Mouse (Mus musculus): ENCODE measurements around the gene Soat2.

GRCm38 (mm10) chr15:102144274-102144711, 6.0 kb upstream of the Soat2 start, which contains the start of gene Igfbp6:
- no peak for TF ChIP-seq CTCF (IDR thresholded peaks at IDR 0.05; ENCODE audit: low read depth)
- TF ChIP-seq EP300 (IDR thresholded peaks at IDR 0.05; ENCODE audit: low read depth), result no peak

All from liver, postnatal 0 days (tissue).